Mouse (Mus musculus) forebrain, embryonic 12.5 days (tissue): Measurements from ENCODE around the gene Sct. TPM values are rescaled to one million over a fixed set of nuclear protein-coding genes. Genes with fewer than 3 reads are reported as not detected.
A peak's percentile ranks its signal among the peaks of the same experiment; 100 is the strongest.
"Not testable (repeated sequence)": the region's sequence is repeated elsewhere in the genome, so short reads cannot be mapped to it uniquely, and the experiment has no call there.

ENCODE experiments used
- ATAC-seq: fragments of 200-750 bp; cut with Nextera tagmentation; 2 replicates; pipeline ENCODE4 v1.8.0; 2017; ENCODE audit warnings: moderate TSS enrichment; ENCODE audit not compliant: low FRiP score
- H3K27ac ChIP-seq: fragments of 300-500 bp; sonication (generic); 2 replicates; pipeline ENCODE4 v1.5.1; 2016; ENCODE audit warnings: mild to moderate bottlenecking
- H3K27me3 ChIP-seq: fragments of 300-500 bp; sonication (generic); 2 replicates; pipeline ENCODE4 v1.6.1; 2016; ENCODE audit warnings: mild to moderate bottlenecking
- H3K36me3 ChIP-seq: fragments of 300-500 bp; sonication (generic); replicated peaks from 2 replicates; pipeline ENCODE4 v1.6.1; 2016; ENCODE audit warnings: mild to moderate bottlenecking
- H3K4me1 ChIP-seq: fragments of 300-500 bp; sonication (generic); 2 replicates; pipeline ENCODE4 v1.6.1; 2016
- H3K4me2 ChIP-seq: fragments of 300-500 bp; sonication (generic); 2 replicates; pipeline ENCODE4 v1.6.1; 2016; ENCODE audit warnings: mild to moderate bottlenecking, moderate library complexity
- H3K4me3 ChIP-seq: fragments of 300-500 bp; sonication (generic); replicated peaks from 2 replicates; pipeline ENCODE4 v1.5.1; 2016; ENCODE audit warnings: mild to moderate bottlenecking
- H3K9ac ChIP-seq: fragments of 300-500 bp; sonication (generic); 2 replicates; pipeline ENCODE4 v1.6.1; 2016; ENCODE audit warnings: mild to moderate bottlenecking
- H3K9me3 ChIP-seq: fragments of 300-500 bp; sonication (generic); 2 replicates; pipeline ENCODE4 v1.6.1; 2016
- WGBS: fragments of 180-500 bp; shearing (Covaris S2); methylation state at CpG from one replicate; pipeline ENCODE4 v1.1.7; 2016; 5-methylcytosine and 5-hydroxymethylcytosine counted together
- polyA plus RNA-seq: library from polyadenylated mRNA; unstranded; fragments of >200 nt; fragmentation: Nextera tagmentation; extraction: Ambion mirVana; gene quantifications from 2 replicates; pipeline ENCODE4 v1.2.1, GENCODE M21; 2016

Gene Sct
- polyA plus RNA-seq, 1 experiment from 2014 or later = 0.70 TPM

DNA sequence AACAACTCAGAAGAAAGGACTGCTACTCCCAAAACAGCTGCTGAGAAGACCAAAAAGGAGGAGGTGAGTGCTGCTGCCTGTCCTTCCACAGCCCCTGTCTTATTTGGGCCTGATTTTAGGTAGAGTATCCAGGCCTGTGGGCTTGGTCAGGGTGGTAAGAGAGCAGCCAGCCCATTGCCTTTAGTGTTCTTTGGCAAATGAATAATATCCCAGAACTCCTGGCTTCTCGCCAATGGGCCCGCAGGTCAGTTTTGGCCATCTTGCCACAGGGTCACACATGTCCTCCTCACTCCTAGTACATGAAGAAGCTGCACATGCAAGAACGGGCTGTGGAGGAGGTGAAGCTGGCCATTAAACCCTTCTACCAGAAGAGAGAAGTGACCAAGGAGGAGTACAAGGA, 17.5 kb downstream of the Sct start:
- no peaks in the 10 kb centered on the region for H3K27me3 ChIP-seq
- no peak for ATAC-seq
- H3K36me3 ChIP-seq = peaks cover 81% of the 10 kb centered on the region
- no peaks in the 10 kb centered on the region for H3K9me3 ChIP-seq
- 93% methylated on average over 3 of the region's 3 CpGs for WGBS
- H3K4me3 ChIP-seq = no peak overlapping the region
- H3K9ac ChIP-seq = no peak overlapping the region
- no peak overlapping the region for H3K27ac ChIP-seq
- no peak overlapping the region for H3K4me2 ChIP-seq
- peaks cover 15% of the 10 kb centered on the region for H3K4me1 ChIP-seq

- H3K4me1 ChIP-seq = no peaks in the 10 kb centered on the region
- 91% methylated on average over 10 of the region's 10 CpGs for WGBS
- no peaks in the 10 kb centered on the region for H3K9me3 ChIP-seq
- no peak for ATAC-seq
- no peak overlapping the region for H3K4me3 ChIP-seq
- no peak overlapping the region for H3K4me2 ChIP-seq
- H3K36me3 ChIP-seq = peaks cover 91% of the 10 kb centered on the region
- H3K27me3 ChIP-seq = no peaks in the 10 kb centered on the region
- H3K9ac ChIP-seq = no peak overlapping the region
- no peak overlapping the region for H3K27ac ChIP-seq
These were observed 22.8 kb downstream of the Sct start for GRCm38 (mm10) chr7:141256159-141256558.

- not testable (repeated sequence) for H3K9me3 ChIP-seq, H3K4me2 ChIP-seq, ATAC-seq, H3K9ac ChIP-seq, H3K27ac ChIP-seq, H3K4me3 ChIP-seq, H3K27me3 ChIP-seq, H3K4me1 ChIP-seq
- H3K36me3 ChIP-seq = peaks cover 92% of the 10 kb centered on the region
- WGBS = 89% methylated on average over 4 of the region's 4 CpGs
These were observed 28.4 kb downstream of the Sct start for GRCm38 (mm10) chr7:141250486-141250885.

GRCm38 (mm10) chr7:141231551-141231950, 47.4 kb downstream of the Sct start:
- Histone ChIP-seq H3K4me3 (no peak overlapping the region), H3K4me1 (peaks cover 24% of the 10 kb centered on the region), H3K27me3 (no peaks in the 10 kb centered on the region), H3K9ac (no peak overlapping the region), H3K4me2 (no peak overlapping the region), H3K27ac (no peak overlapping the region), H3K36me3 (peaks cover 58% of the 10 kb centered on the region), H3K9me3 (no peaks in the 10 kb centered on the region)
- no peak for ATAC-seq
- WGBS = 91% methylated on average over 9 of the region's 10 CpGs

DNA sequence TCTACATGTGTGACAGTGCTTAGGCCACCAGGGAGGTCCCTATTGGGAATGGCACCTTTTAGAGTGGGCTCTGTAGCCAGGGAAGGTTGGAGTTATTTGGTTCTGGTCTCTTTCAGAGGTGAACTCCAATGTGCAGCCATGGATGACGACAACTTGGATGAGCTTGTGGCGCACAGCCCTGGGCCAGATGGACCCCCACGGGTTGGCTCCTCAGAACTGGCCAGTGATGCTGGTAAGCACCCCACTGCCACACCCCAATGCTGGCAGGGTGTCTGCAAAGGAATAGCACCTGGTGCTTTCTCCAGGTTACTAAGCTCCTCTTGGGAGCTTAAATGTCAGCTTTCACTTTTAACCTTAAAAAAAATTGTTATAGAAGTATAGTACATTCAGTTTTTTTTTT, 47.8 kb downstream of the Sct start:
- Histone ChIP-seq H3K9me3 (no peaks in the 10 kb centered on the region), H3K27ac (no peak overlapping the region), H3K4me1 (peaks cover 24% of the 10 kb centered on the region), H3K4me2 (no peak overlapping the region), H3K36me3 (peaks cover 55% of the 10 kb centered on the region), H3K4me3 (no peak overlapping the region), H3K9ac (no peak overlapping the region), H3K27me3 (no peaks in the 10 kb centered on the region)
- no peak for ATAC-seq
- 93% methylated on average over 3 of the region's 3 CpGs for WGBS

DNA sequence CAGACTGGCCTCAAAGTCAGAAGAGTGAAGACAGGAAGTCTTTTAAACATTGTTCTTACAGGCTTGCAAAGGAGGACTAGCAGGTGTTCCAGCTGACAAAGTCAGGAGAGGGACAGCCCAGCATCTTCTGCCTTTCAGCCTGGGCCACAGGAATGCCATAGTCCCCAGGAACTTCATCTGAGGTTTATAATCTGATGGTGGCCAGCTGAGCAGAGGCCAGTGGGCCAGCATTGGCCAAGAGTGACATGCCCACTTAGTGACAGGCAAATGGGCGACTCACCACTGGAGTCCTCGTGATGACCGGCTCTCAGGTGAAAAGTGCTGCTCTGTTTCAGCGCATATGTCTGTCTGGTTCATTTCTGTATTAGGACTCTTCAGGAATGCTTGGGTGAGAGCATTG, 48.4 kb downstream of the Sct start:
- H3K36me3 ChIP-seq = peaks cover 51% of the 10 kb centered on the region
- H3K9ac ChIP-seq = no peak overlapping the region
- peak overlapping the region; percentile 95; the same call in 1 of the 2 replicates for H3K4me2 ChIP-seq
- no peaks in the 10 kb centered on the region for H3K9me3 ChIP-seq
- ATAC-seq = no peak
- no peaks in the 10 kb centered on the region for H3K27me3 ChIP-seq
- peak overlapping the region; percentile 99; the same call in 1 of the 2 replicates for H3K4me3 ChIP-seq
- peaks cover 24% of the 10 kb centered on the region for H3K4me1 ChIP-seq
- H3K27ac ChIP-seq = no peak overlapping the region
- 96% methylated on average over 4 of the region's 4 CpGs for WGBS

DNA sequence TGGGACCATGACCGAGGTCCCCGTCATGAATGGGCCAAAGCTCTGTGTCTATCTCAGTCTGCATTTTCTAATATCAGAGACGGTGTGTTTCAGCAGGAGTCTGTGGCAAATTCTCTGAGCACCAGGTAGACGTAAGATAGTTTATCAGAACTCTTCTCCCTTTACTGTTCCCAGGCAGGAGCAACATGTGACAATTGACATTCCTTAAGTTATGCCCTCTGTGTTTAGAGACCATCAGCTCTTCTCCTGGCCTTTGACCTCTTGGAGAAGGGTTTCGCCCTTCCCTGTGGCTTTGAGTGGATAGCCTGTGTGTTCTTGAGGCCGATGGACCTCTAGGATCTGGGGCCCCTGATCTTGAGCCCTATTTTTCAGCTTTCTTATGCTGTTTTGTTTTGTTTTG, 49.2 kb downstream of the Sct start:
- Histone ChIP-seq H3K9ac (peak overlapping the region; percentile 96), H3K36me3 (peaks cover 43% of the 10 kb centered on the region), H3K9me3 (no peaks in the 10 kb centered on the region), H3K4me1 (peaks cover 24% of the 10 kb centered on the region), H3K27ac (no peak overlapping the region), H3K4me2 (peak overlapping the region; percentile 95), H3K4me3 (peak overlapping the region; percentile 99), H3K27me3 (no peaks in the 10 kb centered on the region)
- whole genome bisulfite sequencing = 72% methylated on average over 6 of the region's 6 CpGs
- no peak for ATAC-seq

Other genes starting within 250 kb of the Sct start
- 40.7 and 43.6 TPM in 2 replicates for gene B4galnt4, start 218.0 kb downstream of the Sct start, polyA plus RNA-seq
- 1.3 and 1.5 TPM in 2 replicates for gene Pkp3, start 200.9 kb downstream of the Sct start, polyA plus RNA-seq
- 1.3 and 1.5 TPM in 2 replicates for gene Sigirr, start 178.6 kb downstream of the Sct start, polyA plus RNA-seq
- 0.31 and 0.37 TPM in 2 replicates for gene Ano9, start 161.3 kb downstream of the Sct start, polyA plus RNA-seq
- gene Ptdss2, start 156.8 kb downstream of the Sct start, polyA plus RNA-seq = 63.5 and 64.9 TPM in 2 replicates
- gene Rnh1, start 106.3 kb downstream of the Sct start, polyA plus RNA-seq = 47.2 and 49.7 TPM in 2 replicates
- gene Hras, start 85.1 kb downstream of the Sct start, polyA plus RNA-seq = 79.1 and 89.4 TPM in 2 replicates
- 14.2 and 16.0 TPM in 2 replicates for gene Lrrc56, start 85.0 kb downstream of the Sct start, polyA plus RNA-seq
- gene Lmntd2, start 65.1 kb downstream of the Sct start, polyA plus RNA-seq = 3.3 and 3.7 TPM in 2 replicates
- 35.4 and 38.5 TPM in 2 replicates for gene Rassf7, start 63.3 kb downstream of the Sct start, polyA plus RNA-seq
- 106 and 107 TPM in 2 replicates for gene Phrf1, start 50.3 kb downstream of the Sct start, polyA plus RNA-seq
- 0.69 and 0.83 TPM in 2 replicates for gene Irf7, start 12.7 kb downstream of the Sct start, polyA plus RNA-seq
- gene Cdhr5, start 2.3 kb downstream of the Sct start, polyA plus RNA-seq = not detected in 2 replicates
- 0.38 and 0.60 TPM in 2 replicates for gene Drd4, start 12.9 kb upstream of the Sct start, polyA plus RNA-seq
- gene Deaf1, start 48.6 kb upstream of the Sct start, polyA plus RNA-seq = 74.0 and 78.4 TPM in 2 replicates
- 59.9 and 63.6 TPM in 2 replicates for gene Tmem80, start 48.6 kb upstream of the Sct start, polyA plus RNA-seq
- gene Eps8l2, start 59.7 kb upstream of the Sct start, polyA plus RNA-seq = 1.2 and 1.7 TPM in 2 replicates
- 397 and 407 TPM in 2 replicates for gene Taldo1, start 113.1 kb upstream of the Sct start, polyA plus RNA-seq
- 47.0 and 50.0 TPM in 2 replicates for gene Gatd1, start 135.0 kb upstream of the Sct start, polyA plus RNA-seq
- 20.5 and 22.5 TPM in 2 replicates for gene Cend1, start 150.4 kb upstream of the Sct start, polyA plus RNA-seq
- 57.4 and 60.9 TPM in 2 replicates for gene Slc25a22, start 158.8 kb upstream of the Sct start, polyA plus RNA-seq
- gene Pidd1, start 164.9 kb upstream of the Sct start, polyA plus RNA-seq = 16.9 and 18.8 TPM in 2 replicates
- 950 and 986 TPM in 2 replicates for gene Rplp2, start 168.2 kb upstream of the Sct start, polyA plus RNA-seq
- 16.2 and 18.3 TPM in 2 replicates for gene Pnpla2, start 176.1 kb upstream of the Sct start, polyA plus RNA-seq
- gene Cracr2b, start 182.0 kb upstream of the Sct start, polyA plus RNA-seq = 4.0 and 4.3 TPM in 2 replicates
- 13.9 and 18.2 TPM in 2 replicates for gene Cd151, start 188.3 kb upstream of the Sct start, polyA plus RNA-seq
- 69.8 and 78.4 TPM in 2 replicates for gene Polr2l, start 196.0 kb upstream of the Sct start, polyA plus RNA-seq
- 18.8 and 24.2 TPM in 2 replicates for gene Tspan4, start 196.1 kb upstream of the Sct start, polyA plus RNA-seq